Mouse (Mus musculus) left cerebral cortex, adult 18-20 months (tissue): ENCODE data around the gene Cbfb. TPM values are rescaled to one million over a fixed set of nuclear protein-coding genes. Genes with fewer than 3 reads are reported as not detected.
A peak's percentile ranks its signal among the peaks of the same experiment; 100 is the strongest.
"Not testable (repeated sequence)": the region's sequence is repeated elsewhere in the genome, so short reads cannot be mapped to it uniquely, and the experiment has no call there.

Experiments used
- DNase-seq, 2 experiments: peaks; one replicate each; pipeline ENCODE4 v3.0.0; 2021 to 2022; ENCODE audit warnings: low spot score in 2 of 2, mixed read lengths in 1 of 2
- total RNA-seq, 2 experiments: library from RNA; stranded (reverse); gene quantifications; 2 replicates each; pipeline ENCODE4 v1.2.3; 2021

The Cbfb gene
- total RNA-seq, 2 experiments from 2014 or later, result 19.4 to 24.7 TPM

GRCm38 (mm10) chr8:105178211-105178800 lies 7.8 kb downstream of the Cbfb start:
- DNase-seq, result no peak

DNA sequence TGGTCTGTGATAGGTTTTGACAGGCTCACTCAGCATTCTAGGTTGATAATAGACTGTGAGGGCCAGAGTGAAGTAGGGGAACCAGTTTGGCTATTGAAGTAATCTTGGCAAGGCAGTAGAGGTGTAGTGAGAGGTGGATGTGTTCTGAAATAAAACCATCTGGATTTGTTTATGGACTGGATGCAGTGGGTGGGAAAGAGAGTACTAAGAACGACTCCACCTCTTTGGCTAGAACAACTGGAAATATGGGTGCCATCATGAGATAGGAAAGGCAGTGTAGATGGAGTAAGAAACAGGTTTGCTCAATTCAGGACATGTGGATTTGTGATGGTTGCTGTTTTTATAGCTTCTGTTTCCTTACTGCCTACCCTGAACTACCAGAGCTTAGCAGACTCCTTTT lies 11.7 kb downstream of the Cbfb start:
- no peak for DNase-seq

DNA sequence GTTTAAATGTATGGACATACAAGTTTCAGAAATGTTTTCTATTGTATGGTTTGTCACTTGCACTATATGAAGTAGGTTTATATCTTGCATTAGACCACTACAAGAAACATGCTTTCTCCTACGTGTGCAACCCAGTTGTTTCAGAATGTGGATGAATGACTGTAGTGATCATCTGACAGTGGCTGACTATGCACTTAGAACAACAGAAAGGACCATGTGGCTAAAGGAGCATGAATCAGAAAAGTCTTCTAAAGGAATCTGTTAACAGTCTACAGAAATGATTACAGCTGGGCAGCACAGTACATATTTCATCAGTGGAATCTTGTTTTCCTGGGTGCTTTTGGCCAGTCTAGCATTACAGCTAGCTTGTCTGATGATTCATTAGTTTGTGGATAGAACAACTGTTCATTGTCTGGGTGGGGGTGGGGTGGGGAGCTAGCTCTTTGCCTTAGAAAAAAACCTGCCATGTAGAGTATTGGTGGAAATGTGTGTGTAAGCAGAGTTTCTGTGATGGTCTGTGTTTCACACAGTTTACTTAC lies 16.1 kb downstream of the Cbfb start:
- no peak for DNase-seq

DNA sequence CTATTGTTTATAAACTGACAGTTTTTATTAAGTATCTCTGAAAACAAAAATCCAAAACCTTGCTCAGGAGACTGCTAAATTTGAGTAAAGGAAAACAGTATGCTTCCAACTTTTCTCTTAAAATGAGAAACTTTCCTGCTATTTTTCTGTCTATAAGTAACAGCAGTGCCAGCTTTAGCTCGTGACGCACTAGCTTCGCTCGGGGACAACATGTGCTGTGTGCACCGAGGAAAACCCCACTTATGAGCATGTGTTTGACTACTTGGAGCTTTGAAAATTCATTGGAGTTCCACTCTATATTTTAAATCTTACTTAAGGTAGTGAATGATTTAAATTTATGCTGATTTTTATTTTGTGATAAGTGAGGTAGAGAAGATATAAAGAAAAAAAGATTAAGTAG lies 21.7 kb downstream of the Cbfb start:
- no peak for DNase-seq

- DNase-seq, result no peak
Observed at GRCm38 (mm10) chr8:105205748-105206147, 35.3 kb downstream of the Cbfb start.

DNA sequence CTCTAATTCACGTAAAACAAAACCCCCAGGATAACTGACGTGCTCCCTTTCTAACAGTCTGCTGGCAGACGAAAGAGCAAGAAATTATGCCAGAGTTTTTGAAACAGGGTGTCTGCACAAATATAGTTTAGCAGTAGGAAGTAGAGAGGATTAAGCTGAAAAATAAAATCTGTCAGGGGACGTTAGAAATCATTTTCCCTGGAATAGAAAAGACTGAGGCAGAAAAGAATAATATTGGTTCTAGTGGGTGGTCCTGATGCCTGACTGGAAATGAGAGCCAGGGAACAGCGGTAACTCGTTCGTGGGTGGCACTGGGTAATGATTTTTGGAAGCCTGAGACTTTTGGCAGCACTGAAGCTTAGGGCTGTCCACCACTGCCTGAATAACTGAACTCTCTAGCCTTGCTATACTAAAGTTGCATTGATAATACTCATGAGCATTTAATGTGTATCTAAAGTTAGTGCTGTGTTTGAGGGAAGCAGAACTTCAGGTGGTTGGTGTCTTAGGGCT lies 36.3 kb downstream of the Cbfb start:
- no peak for DNase-seq

GRCm38 (mm10) chr8:105207675-105208273 lies 37.3 kb downstream of the Cbfb start:
- DNase-seq, result no peak

GRCm38 (mm10) chr8:105209153-105210110 lies 39.0 kb downstream of the Cbfb start:
- no peak for DNase-seq

GRCm38 (mm10) chr8:105214104-105214503 lies 43.6 kb downstream of the Cbfb start:
- DNase-seq, result no peak

DNA sequence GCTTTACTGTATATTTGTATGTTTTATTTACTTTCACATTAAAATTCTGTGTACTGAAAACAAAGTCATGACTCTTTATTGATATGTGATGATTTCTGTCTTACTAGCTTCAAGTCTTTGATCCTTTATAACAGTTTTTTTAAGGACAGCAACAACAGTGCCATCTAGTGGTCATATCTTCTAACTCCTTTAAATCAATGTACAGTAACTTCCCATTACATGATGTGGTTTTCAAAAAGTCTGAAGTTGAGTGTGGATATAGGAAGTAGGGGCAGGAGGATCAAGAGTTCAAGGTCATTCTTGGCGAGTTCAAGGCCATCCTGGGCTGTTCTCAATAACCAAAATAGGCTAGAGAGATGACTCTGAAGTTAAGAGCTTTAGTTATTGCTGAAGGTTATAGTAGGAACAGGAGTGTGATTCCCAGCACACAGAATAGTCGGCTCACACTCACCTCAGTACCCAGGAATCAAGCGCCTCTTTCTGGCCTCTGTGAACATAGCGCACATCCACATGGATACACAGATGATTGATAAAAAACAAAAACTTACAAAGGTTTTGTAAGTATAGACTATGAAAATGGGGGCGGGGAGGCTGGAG lies 47.5 kb downstream of the Cbfb start:
- DNase-seq, result no peak

GRCm38 (mm10) chr8:105223850-105224249 lies 53.4 kb downstream of the Cbfb start:
- no peak for DNase-seq

GRCm38 (mm10) chr8:105224413-105225271 lies 54.2 kb downstream of the Cbfb start, which contains the start of gene D230025D16Rik:
Gene D230025D16Rik, plus strand, starts transcription at chr8:105225145.
- DNase-seq, result peak; percentile 95 to 97

- no peak for DNase-seq
Observed at GRCm38 (mm10) chr8:105225272-105225593, 54.8 kb downstream of the Cbfb start.

DNA sequence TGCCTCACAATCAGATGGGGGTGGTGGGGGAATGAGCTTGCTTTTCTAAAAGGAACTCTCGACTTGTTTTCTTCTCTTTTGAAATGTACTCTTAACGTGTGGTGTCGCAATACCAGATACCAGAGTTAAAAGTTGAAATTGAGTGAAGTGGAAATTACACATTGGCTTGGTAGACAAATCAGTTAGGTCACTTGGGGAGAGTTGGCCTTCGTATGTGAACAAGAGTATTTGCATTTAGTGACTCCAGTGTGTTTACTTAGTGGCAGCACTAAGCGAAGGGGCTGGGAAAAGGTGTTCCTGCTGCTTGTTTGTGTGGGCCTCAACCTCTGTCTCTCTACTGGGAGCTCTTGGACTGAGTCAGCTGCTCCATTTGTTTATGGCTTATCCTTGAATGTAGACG lies 55.4 kb downstream of the Cbfb start:
- DNase-seq, result no peak

DNA sequence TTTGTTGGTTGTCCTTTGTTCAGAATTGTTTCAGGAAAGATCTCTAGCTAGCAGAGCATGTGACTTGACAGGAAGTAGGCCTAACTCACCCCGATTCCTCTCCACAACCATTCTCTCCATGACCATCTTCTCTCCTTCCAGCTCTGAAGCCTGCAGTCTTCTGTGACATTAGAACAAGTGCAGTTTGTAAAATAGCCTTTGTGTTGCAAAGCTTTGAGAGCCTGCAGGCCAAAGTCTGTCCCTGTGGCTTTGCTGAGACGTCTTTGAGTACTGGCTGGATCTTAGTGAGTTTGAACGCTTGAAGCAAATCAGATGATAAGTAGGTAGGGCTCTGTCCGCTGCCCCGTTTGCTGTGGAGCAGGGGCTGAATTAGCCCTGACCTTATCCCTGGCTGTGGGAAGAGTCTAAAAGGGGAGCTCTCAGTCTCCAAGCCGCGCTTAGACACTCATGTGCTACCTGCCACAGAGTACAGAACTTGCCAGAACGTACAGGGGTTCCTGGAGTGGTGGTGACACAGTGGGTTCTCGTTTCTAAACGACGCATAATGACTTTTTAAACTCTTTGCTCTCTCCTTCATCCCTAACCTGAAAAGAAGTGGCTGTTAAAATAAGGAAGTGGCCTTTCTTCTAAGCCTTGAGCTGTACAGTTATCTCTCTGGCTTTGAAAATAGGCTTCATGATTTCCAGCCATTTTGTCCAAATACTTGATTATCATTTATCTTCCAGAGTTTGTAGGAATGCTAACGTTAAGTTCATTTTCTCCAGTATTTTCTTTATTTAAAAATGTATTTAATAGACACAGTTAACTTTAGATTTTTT lies 61.2 kb downstream of the Cbfb start:
- DNase-seq, result no peak

DNA sequence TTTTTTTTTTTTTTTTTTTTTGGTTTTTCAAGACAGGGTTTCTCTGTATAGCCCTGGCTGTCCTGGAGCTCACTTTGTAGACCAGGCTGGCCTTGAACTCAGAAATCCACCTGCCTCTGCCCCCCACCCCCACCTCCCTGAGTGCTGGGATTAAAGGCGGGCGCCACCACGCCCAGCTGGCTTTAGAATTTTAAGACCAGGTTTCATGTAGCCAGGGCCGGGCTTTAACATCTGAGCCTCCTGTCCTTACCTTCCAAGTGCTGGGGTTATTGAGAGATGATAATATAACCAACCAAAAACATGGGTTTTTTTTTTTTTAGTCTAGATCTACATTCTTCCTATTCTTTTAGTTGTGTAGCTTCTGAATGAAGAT lies 61.8 kb downstream of the Cbfb start:
- DNase-seq, result not testable (repeated sequence)

DNA sequence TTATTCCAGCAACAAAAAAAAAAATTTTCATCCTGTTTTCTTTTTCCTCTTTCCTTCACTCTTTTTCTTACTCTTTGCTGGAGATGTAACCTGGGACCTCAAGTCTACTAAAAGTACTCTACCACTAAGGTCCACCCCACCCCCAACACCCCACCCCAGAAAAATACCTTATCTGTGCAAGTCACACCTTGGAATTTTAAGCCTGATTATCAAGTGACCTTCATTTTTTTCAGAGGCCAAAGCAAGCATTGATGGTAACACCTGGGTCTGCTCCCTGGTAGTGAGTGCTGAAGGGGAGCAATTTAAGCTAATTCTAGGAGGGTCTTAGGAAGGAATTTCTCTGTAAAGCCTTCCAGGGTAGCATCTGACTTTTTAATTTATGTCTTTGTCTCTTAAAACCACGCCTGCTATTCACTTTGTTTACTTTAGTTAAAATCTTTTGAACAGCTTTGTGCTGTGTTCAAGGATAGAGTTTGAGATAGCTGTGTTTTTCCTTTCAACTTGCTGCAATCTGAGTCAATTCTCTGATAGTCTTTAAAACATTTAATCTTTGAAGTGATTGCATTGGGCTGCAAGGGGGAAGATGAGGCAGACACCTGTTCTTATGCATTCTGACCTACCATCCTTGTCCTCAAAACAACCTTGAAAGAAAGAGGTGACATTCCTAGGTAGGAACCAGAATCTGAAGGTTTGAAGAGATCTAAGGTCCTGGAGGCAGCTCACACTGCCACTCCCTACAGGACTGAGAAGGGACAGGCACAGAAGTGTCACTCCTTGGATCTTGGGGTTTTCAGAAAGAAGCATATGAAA lies 62.9 kb downstream of the Cbfb start:
- no peak for DNase-seq

DNA sequence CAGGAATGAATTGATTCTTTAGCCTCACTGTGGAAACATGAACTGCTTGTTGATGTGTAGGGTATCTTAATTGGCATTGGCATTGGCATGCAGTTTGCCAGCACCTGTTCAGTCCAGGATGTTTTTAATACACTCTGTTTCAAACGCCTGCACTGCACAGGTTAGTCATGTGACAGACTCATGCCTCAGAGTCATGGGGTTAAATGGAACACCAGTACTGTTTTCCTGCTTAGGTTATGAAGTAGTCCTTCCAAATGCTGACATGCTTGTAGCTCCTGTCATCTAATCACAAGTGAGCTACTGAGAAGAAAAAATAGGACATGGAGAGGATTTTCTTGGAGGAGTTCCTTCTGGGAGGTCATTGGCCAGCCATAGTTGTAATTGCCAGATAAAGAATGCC lies 64.7 kb downstream of the Cbfb start:
- DNase-seq, result no peak
